Mouse (Mus musculus) kidney, embryonic 15.5 days (tissue): ENCODE measurements around the gene Tmem115. TPM values are rescaled to one million over a fixed set of nuclear protein-coding genes. Genes with fewer than 3 reads are reported as not detected.
A peak's percentile ranks its signal among the peaks of the same experiment; 100 is the strongest.

ENCODE experiments used
- ATAC-seq: fragments of 200-750 bp; cut with Nextera tagmentation; replicated peaks from 2 replicates; pipeline ENCODE4 v1.8.0; 2017; ENCODE audit warnings: moderate TSS enrichment; ENCODE audit not compliant: low FRiP score
- H3K27ac ChIP-seq: fragments of 300-500 bp; sonication (generic); 2 replicates; pipeline ENCODE4 v1.5.1; 2015; ENCODE audit warnings: mild to moderate bottlenecking, inconsistent platforms
- H3K27me3 ChIP-seq: fragments of 300-500 bp; sonication (generic); 2 replicates; pipeline ENCODE4 v1.6.1; 2015; ENCODE audit warnings: inconsistent platforms
- H3K36me3 ChIP-seq: fragments of 300-500 bp; sonication (generic); 2 replicates; pipeline ENCODE4 v1.6.1; 2015; ENCODE audit warnings: inconsistent platforms
- H3K4me1 ChIP-seq: fragments of 300-500 bp; sonication (generic); 2 replicates; pipeline ENCODE4 v1.6.1; 2015; ENCODE audit warnings: inconsistent platforms
- H3K4me2 ChIP-seq: fragments of 300-500 bp; sonication (generic); 2 replicates; pipeline ENCODE4 v1.6.1; 2015; ENCODE audit warnings: moderate library complexity, mild to moderate bottlenecking, inconsistent platforms
- H3K4me3 ChIP-seq: fragments of 300-500 bp; sonication (generic); replicated peaks from 2 replicates; pipeline ENCODE4 v1.5.1; 2015; ENCODE audit warnings: mild to moderate bottlenecking, inconsistent platforms
- H3K9ac ChIP-seq: fragments of 300-500 bp; sonication (generic); 2 replicates; pipeline ENCODE4 v1.6.1; 2015; ENCODE audit warnings: mild to moderate bottlenecking, inconsistent platforms
- H3K9me3 ChIP-seq: fragments of 300-500 bp; sonication (generic); replicated peaks from 2 replicates; pipeline ENCODE4 v1.6.1; 2016; ENCODE audit warnings: inconsistent platforms
- WGBS: fragments of 180-500 bp; shearing (Covaris S2); methylation state at CpG from one replicate; pipeline ENCODE4 v1.1.7; 2015; ENCODE audit warnings: mixed read lengths; 5-methylcytosine and 5-hydroxymethylcytosine counted together
- polyA plus RNA-seq: library from polyadenylated mRNA; unstranded; fragments of >200 nt; fragmentation: Nextera tagmentation; extraction: Ambion mirVana; gene quantifications from 2 replicates; pipeline ENCODE4 v1.2.1, GENCODE M21; 2015

Gene Tmem115
- polyA plus RNA-seq, 1 experiment from 2014 or later: 49.4 TPM

DNA sequence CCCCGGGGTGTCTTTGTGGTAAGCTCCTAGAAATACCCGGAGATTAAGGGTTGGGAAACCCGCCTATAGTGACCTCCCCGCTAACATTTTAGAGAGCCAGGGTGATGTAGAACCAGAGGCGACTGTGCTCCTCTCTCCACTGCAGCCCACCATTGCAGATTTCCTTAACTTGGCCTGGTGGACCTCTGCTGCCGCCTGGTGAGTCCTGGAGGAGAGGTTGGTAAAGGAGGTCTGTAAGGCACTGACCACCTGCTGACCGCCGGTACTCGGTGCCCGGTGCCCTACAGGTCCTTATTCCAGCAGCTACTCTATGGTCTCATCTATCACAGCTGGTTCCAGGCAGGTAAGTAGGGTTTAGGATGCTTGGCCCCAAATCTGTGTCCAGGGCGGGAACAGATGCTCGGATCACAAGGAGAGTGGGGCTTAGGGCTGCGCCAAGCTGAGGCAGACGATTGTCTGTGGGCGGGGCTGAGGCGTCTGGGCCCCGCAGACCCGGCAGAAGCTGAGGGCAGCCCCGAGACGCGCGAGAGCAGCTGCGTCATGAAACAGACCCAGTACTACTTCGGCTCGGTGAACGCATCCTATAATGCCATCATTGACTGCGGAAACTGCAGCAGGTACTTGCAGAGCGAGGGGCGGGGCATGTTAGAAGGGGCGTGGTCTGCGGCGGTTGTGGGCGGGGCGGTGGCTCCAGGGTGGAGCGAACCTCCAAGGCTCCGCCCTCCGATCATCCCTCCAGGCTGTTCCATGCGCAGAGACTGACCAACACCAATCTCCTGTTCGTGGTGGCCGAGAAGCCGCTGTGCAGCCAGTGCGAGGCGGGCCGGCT lies 7.3 kb upstream of the Tmem115 start:
- peak overlapping the region; percentile 47 for H3K4me3 ChIP-seq
- peak overlapping the region; percentile 81 for H3K4me2 ChIP-seq
- no peak overlapping the region for H3K27ac ChIP-seq
- H3K9ac ChIP-seq: peak overlapping the region; percentile 21; the same call in 1 of the 2 replicates
- ATAC-seq: peak; percentile 80
- H3K9me3 ChIP-seq: no peaks in the 10 kb centered on the region
- H3K27me3 ChIP-seq: peaks cover 40% of the 10 kb centered on the region
- H3K4me1 ChIP-seq: peaks cover 28% of the 10 kb centered on the region
- 4% methylated on average over 44 of the region's 44 CpGs for WGBS
- no peaks in the 10 kb centered on the region for H3K36me3 ChIP-seq

DNA sequence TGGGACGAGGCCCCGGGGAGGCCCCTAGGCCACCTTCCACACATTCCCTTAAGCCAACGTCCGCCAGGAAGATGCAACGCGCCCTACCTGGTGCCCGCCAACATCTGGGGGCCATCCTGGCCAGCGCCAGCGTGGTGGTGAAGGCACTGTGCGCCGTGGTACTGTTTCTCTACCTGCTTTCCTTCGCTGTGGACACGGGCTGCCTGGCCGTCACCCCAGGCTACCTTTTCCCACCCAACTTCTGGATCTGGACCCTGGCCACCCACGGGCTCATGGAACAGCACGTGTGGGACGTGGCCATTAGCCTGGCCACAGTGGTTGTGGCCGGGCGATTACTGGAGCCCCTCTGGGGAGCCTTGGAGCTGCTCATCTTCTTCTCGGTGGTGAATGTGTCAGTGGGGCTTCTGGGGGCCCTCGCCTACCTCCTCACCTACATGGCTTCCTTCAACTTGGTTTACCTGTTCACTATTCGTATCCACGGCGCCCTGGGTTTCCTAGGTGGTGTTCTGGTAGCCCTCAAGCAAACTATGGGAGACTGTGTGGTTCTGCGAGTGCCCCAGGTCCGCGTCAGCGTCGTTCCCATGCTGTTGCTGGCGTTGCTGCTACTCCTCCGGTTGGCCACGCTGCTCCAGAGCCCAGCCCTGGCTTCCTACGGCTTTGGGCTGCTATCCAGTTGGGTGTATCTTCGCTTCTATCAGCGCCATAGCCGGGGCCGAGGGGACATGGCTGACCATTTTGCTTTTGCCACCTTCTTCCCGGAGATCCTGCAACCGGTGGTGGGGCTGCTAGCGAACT lies 860 bp downstream of the Tmem115 start:
- under 1% methylated on average over 40 of the region's 40 CpGs for WGBS
- peak overlapping the region; percentile 79 for H3K27ac ChIP-seq
- H3K36me3 ChIP-seq: peaks cover 30% of the 10 kb centered on the region
- H3K27me3 ChIP-seq: no peaks in the 10 kb centered on the region
- H3K4me2 ChIP-seq: peak overlapping the region; percentile 78
- H3K9me3 ChIP-seq: no peaks in the 10 kb centered on the region
- peak overlapping the region; percentile 87 for H3K9ac ChIP-seq
- H3K4me3 ChIP-seq: peak overlapping the region; percentile 81
- no peak; the same call in none of the 2 replicates for ATAC-seq
- peaks cover 27% of the 10 kb centered on the region for H3K4me1 ChIP-seq

DNA sequence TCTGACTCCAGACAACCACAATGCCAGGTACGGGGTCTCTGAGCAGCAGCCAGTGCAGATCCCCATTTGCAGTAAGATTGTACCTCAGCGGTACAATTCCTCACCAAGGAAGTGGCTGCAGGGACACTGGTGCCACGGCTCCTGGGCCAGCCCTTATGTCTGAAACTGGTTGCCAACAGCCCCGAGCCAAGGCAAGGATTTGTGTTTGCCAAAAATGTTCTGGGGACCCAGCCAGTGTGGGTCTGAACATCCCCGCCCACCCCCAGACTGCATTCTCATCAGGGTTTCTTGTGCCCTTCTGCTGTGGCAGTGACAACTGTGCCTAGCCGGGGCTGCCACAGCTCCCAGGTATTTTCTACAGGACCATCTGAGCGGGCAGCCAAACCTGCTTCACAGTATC lies 4.5 kb downstream of the Tmem115 start:
- 90% methylated on average over 7 of the region's 7 CpGs for WGBS
- no peaks in the 10 kb centered on the region for H3K9me3 ChIP-seq

DNA sequence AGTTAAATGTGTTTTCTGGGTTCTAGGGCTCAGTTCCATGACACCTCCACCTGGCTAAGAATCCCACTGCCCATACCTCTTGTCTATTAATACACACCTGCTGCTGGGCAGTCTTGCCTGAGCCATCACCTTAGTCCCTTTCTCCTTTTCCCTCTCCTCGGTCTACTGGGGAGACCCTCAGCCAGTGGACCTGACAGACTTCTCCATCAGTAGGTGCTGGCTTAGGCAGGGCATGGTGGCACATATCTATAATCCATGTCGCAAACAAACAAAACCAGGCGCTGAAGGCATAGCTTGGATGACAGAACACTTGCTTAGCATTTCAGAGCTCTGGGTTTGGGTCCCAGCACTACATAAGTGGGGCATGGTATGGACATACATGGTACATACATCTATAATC lies 5.0 kb downstream of the Tmem115 start:
- H3K9me3 ChIP-seq: no peaks in the 10 kb centered on the region
- H3K4me2 ChIP-seq: no peak overlapping the region
- no peaks in the 10 kb centered on the region for H3K27me3 ChIP-seq
- no peak overlapping the region for H3K9ac ChIP-seq
- peaks cover 52% of the 10 kb centered on the region for H3K4me1 ChIP-seq
- H3K4me3 ChIP-seq: no peak overlapping the region
- ATAC-seq: no peak
- H3K27ac ChIP-seq: no peak overlapping the region
- 96% methylated on average over 3 of the region's 3 CpGs for WGBS
- peaks cover 39% of the 10 kb centered on the region for H3K36me3 ChIP-seq

More for the DNA sequence above, 4.5 kb downstream of the Tmem115 start:
- H3K27me3 ChIP-seq: no peaks in the 10 kb centered on the region
- H3K36me3 ChIP-seq: peaks cover 36% of the 10 kb centered on the region
- no peak overlapping the region for H3K27ac ChIP-seq
- no peak overlapping the region for H3K4me3 ChIP-seq
- no peak for ATAC-seq
- no peak overlapping the region for H3K4me2 ChIP-seq
- no peak overlapping the region for H3K9ac ChIP-seq
- H3K4me1 ChIP-seq: peaks cover 55% of the 10 kb centered on the region

DNA sequence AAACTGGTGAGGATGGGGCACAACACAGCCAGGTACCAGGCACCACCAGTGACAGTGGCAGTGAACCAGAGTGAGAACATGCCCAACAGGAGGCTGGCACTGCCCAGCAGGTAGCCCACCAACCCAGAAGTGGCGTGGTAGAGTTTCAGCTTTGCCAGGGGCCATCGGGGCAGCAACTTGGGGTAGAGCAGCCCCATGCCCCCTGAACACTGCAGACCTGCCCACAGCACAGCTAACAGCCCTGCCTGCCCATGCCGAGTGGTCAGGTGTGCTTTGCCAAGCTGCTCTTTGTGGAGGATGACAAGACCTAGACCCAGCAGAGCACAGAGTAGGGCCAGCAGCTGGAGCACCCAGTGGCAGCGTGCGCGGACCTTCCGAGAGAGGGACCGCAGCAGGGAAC lies 6.2 kb downstream of the Tmem115 start:
- no peak for ATAC-seq
- peaks cover 52% of the 10 kb centered on the region for H3K4me1 ChIP-seq
- H3K9ac ChIP-seq: no peak overlapping the region
- H3K27ac ChIP-seq: no peak overlapping the region
- H3K9me3 ChIP-seq: no peaks in the 10 kb centered on the region
- peaks cover 51% of the 10 kb centered on the region for H3K36me3 ChIP-seq
- WGBS: 93% methylated on average over 8 of the region's 8 CpGs
- 0 out of 2 replicates have a peak overlapping the region, but pooled peaks have one; percentile 1 for H3K4me3 ChIP-seq
- H3K4me2 ChIP-seq: 0 out of 2 replicates have a peak overlapping the region, but pooled peaks have one; percentile 85
- no peaks in the 10 kb centered on the region for H3K27me3 ChIP-seq

DNA sequence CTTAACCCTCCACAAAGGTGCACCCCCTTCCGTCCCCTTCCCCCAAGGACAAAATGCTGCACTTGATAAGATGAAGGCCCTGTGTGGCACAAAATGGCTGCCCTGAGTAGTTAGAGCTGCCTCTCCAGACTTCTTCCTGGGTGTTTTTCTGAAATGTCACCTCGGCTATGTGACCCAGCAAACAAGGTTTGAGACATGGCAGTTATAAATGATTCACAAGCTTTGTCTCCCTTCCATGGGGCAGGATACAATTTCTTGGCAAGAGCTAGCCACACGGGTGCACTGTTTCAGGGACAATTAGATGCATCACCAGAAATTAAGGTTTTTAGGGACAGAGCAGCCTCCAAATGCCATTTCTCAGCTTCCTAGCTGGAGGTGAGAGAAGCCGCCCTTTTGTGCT lies 6.7 kb downstream of the Tmem115 start:
- H3K4me3 ChIP-seq: 0 out of 2 replicates have a peak overlapping the region, but pooled peaks have one; percentile 1
- H3K27me3 ChIP-seq: no peaks in the 10 kb centered on the region
- H3K36me3 ChIP-seq: peaks cover 56% of the 10 kb centered on the region
- peak overlapping the region; percentile 85 for H3K4me2 ChIP-seq
- no peaks in the 10 kb centered on the region for H3K9me3 ChIP-seq
- 0 out of 2 replicates have a peak overlapping the region, but pooled peaks have one; percentile 69 for H3K9ac ChIP-seq
- H3K27ac ChIP-seq: 0 out of 2 replicates have a peak overlapping the region, but pooled peaks have one; percentile 81
- 52% methylated on average over 4 of the region's 4 CpGs for WGBS
- H3K4me1 ChIP-seq: peaks cover 51% of the 10 kb centered on the region
- ATAC-seq: no peak

DNA sequence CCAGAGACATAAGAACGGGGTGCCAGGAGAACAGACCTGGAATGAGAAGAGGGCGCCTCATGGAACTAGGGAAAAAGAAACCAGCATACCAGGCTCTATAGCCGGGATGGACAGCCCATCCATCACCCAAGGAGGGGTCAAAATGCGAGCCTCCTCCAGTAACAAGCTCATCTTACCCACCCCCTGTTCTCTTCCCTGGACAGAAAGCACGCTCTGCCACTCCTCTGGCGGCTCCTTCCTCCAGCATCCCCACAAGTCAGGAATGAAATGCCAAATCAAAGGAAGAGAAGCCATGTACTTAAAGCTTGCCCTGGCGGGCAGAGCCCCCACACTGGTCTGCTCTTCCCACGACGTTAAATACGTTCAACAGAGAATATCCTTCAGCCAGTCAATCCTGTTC lies 7.3 kb downstream of the Tmem115 start:
- peak overlapping the region; percentile 84 for H3K4me3 ChIP-seq

DNA sequence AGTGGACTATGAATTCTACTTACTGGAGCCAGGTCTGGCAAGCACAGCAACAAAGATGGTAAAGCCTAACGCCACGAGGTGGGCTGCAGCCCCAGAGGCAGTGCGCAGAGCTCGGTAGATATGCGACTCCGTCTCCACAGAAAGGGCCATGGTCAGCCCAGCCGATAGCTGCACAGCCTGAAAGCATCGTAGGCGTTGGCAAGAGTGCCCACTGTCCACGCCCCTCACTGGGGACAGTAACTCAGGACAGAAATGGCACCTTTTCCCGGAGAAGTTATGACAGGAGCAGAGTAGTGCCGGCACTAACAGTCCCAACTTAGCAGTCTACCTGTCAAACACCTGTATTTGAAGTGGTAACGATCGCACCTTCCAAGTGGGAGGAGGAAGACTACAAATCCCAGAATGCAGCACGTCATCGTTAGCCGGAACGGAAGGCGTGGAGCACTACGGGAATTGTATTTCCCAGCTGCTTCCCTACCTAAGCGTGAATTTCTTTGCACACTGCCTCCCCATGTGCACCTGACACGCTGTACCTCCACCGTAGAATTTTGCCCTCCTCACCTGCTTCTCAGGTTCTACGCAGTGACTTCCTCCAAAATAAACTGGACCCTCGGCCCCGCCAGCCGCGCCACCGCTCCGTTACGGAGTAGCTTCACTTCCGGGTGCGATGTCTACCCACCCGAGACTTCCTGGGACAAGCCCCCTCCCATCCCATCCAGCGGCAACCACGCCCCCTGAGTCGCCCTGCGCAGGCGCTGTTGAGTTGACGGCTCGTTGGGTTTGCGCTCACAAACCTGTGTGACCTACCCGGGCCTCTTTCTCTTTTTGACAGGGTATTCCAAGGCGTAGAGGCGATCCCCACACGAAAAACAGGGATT lies 8.0 kb downstream of the Tmem115 start, which contains the start of the genes Cyb561d2 and Nprl2:
TSS of gene Cyb561d2 (minus strand) at position 720 of the 878 bp plus-strand sequence.
TSS of gene Nprl2 (plus strand) at position 753 of the 878 bp plus-strand sequence.
- peaks cover 59% of the 10 kb centered on the region for H3K36me3 ChIP-seq
- no peaks in the 10 kb centered on the region for H3K27me3 ChIP-seq
- peak within 1 kb of the TSS; percentile 69 for H3K9ac ChIP-seq
- whole genome bisulfite sequencing: under 1% methylated on average over 46 of the region's 46 CpGs
- H3K4me1 ChIP-seq: peaks cover 43% of the 10 kb centered on the region
- ATAC-seq: peak; percentile 85
- H3K9me3 ChIP-seq: no peaks in the 10 kb centered on the region
- peak within 1 kb of the TSS; percentile 85 for H3K4me2 ChIP-seq
- H3K27ac ChIP-seq: peak within 1 kb of the TSS; percentile 81
- peak within 1 kb of the TSS; percentile 84 for H3K4me3 ChIP-seq

More for the DNA sequence above, 7.3 kb downstream of the Tmem115 start:
- H3K27ac ChIP-seq: peak overlapping the region; percentile 81
- H3K36me3 ChIP-seq: peaks cover 57% of the 10 kb centered on the region
- WGBS: 23% methylated on average over 10 of the region's 10 CpGs
- peaks cover 46% of the 10 kb centered on the region for H3K4me1 ChIP-seq
- H3K27me3 ChIP-seq: no peaks in the 10 kb centered on the region
- no peaks in the 10 kb centered on the region for H3K9me3 ChIP-seq
- H3K9ac ChIP-seq: peak overlapping the region; percentile 69; the same call in 1 of the 2 replicates
- peak overlapping the region; percentile 85 for H3K4me2 ChIP-seq
- no peak for ATAC-seq

DNA sequence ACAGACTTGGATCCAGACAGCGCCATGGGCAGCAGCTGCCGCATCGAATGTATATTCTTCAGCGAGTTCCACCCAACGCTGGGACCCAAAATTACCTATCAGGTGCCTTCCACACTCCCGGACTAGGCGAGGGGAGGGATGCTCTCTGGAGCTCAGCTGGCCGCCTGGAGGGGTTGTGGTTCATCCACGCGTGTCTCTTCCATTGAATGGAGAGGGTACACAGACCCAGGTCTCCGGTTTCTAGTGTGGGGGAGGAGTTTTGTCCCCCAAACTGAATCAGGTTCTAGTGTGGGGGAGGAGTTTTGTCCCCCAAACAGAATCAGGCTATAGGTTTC lies 8.6 kb downstream of the Tmem115 start:
- no peaks in the 10 kb centered on the region for H3K27me3 ChIP-seq
- no peaks in the 10 kb centered on the region for H3K9me3 ChIP-seq
- H3K4me2 ChIP-seq: peak overlapping the region; percentile 85
- H3K4me1 ChIP-seq: peaks cover 43% of the 10 kb centered on the region
- peak overlapping the region; percentile 69 for H3K9ac ChIP-seq
- ATAC-seq: peak; percentile 27
- H3K4me3 ChIP-seq: peak overlapping the region; percentile 84
- peaks cover 53% of the 10 kb centered on the region for H3K36me3 ChIP-seq
- under 1% methylated on average over 11 of the region's 11 CpGs for WGBS
- H3K27ac ChIP-seq: peak overlapping the region; percentile 81

DNA sequence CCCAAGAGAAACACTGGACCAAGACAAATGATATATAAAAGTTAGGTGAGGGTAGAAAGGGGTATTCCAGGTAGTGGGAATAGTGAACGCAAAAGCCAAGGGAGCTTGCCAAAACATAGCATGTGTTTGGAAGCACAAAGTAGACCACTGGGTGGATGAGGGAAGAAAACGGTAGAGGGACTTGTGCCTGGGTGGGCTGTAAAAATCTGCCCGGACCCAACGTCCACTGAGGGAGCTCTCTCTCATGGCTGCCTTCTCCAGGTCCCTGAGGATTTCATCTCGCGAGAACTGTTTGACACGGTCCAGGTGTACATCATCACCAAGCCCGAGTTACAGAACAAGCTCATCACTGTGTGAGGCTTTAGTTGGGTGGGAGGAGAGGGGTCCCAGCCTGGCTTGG lies 9.0 kb downstream of the Tmem115 start:
- peak overlapping the region; percentile 84 for H3K4me3 ChIP-seq
- peak overlapping the region; percentile 85 for H3K4me2 ChIP-seq
- H3K27ac ChIP-seq: peak overlapping the region; percentile 81
- peaks cover 46% of the 10 kb centered on the region for H3K4me1 ChIP-seq
- 23% methylated on average over 8 of the region's 8 CpGs for WGBS
- no peaks in the 10 kb centered on the region for H3K27me3 ChIP-seq
- no peaks in the 10 kb centered on the region for H3K9me3 ChIP-seq
- peak overlapping the region; percentile 69 for H3K9ac ChIP-seq
- no peak for ATAC-seq
- H3K36me3 ChIP-seq: peaks cover 49% of the 10 kb centered on the region

DNA sequence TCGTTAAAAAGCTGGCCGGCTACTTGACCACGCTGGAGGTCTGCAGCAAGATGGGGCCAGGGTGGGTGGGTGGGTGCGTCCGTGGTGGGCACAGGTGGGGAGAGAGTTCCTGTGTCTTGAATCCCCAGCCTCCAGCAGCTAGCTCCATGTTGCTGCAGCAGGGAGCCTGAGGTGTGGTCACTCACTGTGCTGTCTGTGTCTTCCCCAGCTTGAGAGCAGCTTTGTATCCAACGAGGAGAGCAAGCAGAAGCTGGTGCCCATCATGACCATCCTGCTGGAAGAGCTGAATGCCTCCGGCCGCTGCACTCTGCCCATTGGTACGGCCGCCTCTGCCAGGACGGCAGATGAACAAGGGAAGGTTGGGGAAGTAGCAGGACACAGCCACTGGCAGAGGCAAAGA lies 9.6 kb downstream of the Tmem115 start:
- H3K4me1 ChIP-seq: peaks cover 46% of the 10 kb centered on the region
- 84% methylated on average over 11 of the region's 11 CpGs for WGBS
- no peak overlapping the region for H3K9ac ChIP-seq
- H3K27ac ChIP-seq: no peak overlapping the region
- H3K36me3 ChIP-seq: peaks cover 43% of the 10 kb centered on the region
- H3K4me2 ChIP-seq: peak overlapping the region; percentile 85
- H3K9me3 ChIP-seq: no peaks in the 10 kb centered on the region
- no peak for ATAC-seq
- peak overlapping the region; percentile 84; the same call in 1 of the 2 replicates for H3K4me3 ChIP-seq
- no peaks in the 10 kb centered on the region for H3K27me3 ChIP-seq
